Mouse (Mus musculus) gastrocnemius, postnatal 36 days (tissue): ENCODE measurements around the gene Tbrg1. TPM values are rescaled to one million over a fixed set of nuclear protein-coding genes. Genes with fewer than 3 reads are reported as not detected.
A peak's percentile ranks its signal among the peaks of the same experiment; 100 is the strongest.

ENCODE experiments used
- DNase-seq, 2 experiments: peaks; one replicate each; pipeline ENCODE4 v3.0.0; 2022
- intact Hi-C: fragments of 180-260 bp; cut with DNase I; formaldehyde crosslinking; loops from one replicate; pipeline ENCODE4 v1.15.1; 2025
- long read RNA-seq, 2 experiments: library from polyadenylated mRNA; stranded (forward); transcript quantifications; one replicate each; pipeline ENCODE4 v2.0.0; 2021
- total RNA-seq, 2 experiments: library from RNA; stranded (reverse); gene quantifications; 2 replicates each; pipeline ENCODE4 v1.2.3; 2021

Tbrg1 gene
- 10 to 100 TPM; 27.7 to 32.7 TPM for total RNA-seq
- long read RNA-seq, experiment 1, transcript Tbrg1-201 (9 exons, 1,984 nt): major isoform, 35 of 39 reads
- long read RNA-seq, experiment 1, partial matches to known transcripts: 3 of 39 reads
- long read RNA-seq, experiment 1, other reads (novel, unspliced or antisense): 0 of 39 reads
- long read RNA-seq, experiment 2, transcript Tbrg1-201 (9 exons, 1,984 nt): major isoform, 52 of 57 reads
- long read RNA-seq, experiment 2, partial matches to known transcripts: 5 of 57 reads
- long read RNA-seq, experiment 2, other reads (novel, unspliced or antisense): 0 of 57 reads

DNA sequence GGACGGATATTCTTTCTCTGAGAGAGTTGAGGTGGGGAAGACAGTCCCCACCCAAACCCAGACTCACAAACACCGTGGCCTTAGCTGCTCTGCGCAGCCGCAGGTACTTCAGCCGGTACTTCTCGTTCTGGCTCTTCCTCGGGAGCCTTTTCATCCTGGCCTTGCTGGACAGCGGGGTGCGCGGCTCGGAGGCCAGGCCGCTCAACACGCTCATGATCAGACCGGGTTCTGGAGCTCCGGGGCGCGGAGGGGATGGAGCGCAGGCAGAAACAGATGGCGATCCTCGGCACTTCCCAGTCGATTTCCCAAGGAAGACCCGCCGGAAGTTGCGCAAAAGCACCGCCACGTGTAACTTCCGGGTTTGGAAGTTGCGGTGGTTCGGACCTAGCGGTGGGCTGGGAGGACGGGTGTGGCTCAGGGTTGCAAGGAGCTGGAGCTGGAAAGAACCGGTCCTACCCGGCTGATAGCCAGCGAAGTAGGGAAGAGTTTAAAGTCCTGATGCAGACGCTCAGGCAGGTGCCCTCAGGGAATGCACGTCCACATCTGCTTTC lies at the start of gene Tbrg1:
Tbrg1 (minus strand) TSS at position 382 of the 551 bp plus-strand sequence.
- peak; percentile 73 to 80 for DNase-seq
- intact Hi-C loops: no loop called here

DNA sequence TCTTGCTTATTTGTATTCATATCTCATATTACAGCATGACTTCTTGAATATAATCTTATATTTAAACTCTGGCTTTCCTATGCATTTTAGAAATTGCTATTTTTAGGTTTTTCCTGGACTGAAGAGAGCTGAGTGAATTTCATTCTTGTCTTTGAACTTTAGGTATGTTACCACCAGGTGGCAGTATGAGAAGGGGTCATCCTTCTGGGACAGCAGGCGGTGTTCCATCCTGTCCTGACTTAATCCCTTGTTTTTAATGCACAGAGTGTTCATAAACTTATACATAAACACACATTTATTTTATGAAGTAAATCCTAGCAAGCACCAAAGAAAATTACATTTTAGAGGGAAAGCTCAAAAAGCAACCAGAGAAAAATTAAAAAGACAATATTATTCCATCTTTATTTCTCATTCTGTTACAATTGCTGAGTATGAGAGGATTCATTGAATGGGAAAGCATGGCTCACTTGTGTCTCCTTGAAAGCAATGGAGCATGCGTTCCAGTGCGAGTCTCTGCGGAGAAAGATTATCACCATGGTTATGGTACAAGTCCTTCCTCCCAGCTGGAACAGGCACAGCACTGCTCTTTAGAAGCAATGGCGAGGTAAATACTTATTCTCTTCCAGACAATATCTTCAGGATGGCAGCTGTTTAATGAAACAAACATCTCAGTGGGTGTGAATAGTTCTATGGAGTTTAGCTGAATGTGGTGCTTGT lies 33.0 kb upstream of the Tbrg1 start:
- DNase-seq: no peak
- intact Hi-C loops: loop anchor here (2.0 kb wide), 1 partner anchor 243 kb away; no protein-coding TSS in a partner anchor

DNA sequence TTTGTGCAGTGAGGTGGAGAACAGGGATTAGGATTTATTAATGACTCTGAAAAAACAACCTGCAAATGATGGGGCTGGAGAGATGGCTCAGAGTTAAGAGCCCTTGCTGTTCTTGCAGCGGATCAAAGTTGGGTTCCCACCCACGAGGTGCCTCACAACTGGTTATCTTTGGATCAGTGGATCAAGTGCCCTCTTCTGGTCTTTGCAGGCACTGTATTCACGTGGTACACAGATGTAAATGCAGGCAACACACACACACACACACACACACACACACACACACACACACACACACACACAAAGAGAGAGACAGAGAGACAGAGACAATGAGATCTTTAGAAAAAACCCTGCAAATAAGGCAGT lies 30.8 kb upstream of the Tbrg1 start:
- intact Hi-C loops: no loop called here
- no peak for DNase-seq

- intact Hi-C loops: no loop called here
- DNase-seq: no peak
Observed at GRCm38 (mm10) chr9:37687288-37687940, 30.3 kb upstream of the Tbrg1 start.

- no peak for DNase-seq
- intact Hi-C loops: no loop called here
Observed at GRCm38 (mm10) chr9:37681123-37681522, 24.0 kb upstream of the Tbrg1 start.

- DNase-seq: no peak
- intact Hi-C loops: no loop called here
Observed at GRCm38 (mm10) chr9:37675287-37675686, 18.2 kb upstream of the Tbrg1 start.

- intact Hi-C loops: no loop called here
- no peak for DNase-seq
Observed at GRCm38 (mm10) chr9:37670261-37670660, 13.1 kb upstream of the Tbrg1 start.

GRCm38 (mm10) chr9:37669678-37670077 lies 12.6 kb upstream of the Tbrg1 start:
- intact Hi-C loops: no loop called here

GRCm38 (mm10) chr9:37669115-37669514 lies 12.0 kb upstream of the Tbrg1 start, which contains the start of gene Panx3:
Panx3 (minus strand) TSS chr9:37669235.
- no peak for DNase-seq
- intact Hi-C loops: no loop called here

More at GRCm38 (mm10) chr9:37669678-37670077, 12.6 kb upstream of the Tbrg1 start:
- DNase-seq: no peak

DNA sequence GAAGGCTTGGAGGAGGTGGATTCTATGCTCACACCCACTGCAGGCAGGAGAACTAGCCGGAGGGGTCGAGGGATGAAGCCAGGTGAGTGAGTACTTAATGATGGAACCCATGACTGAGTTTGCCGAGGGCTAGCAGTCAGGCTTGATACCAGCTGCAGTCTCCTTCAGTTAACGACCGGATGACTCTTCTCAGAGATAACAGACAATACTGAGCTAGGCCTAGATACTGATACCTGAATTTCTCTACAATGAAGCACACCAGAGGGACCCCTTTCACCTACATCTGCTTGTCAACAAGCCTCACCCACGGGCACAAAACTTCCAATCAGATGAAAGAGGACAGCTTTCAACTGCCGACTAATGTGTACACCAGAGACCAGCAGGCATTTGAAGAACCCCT lies 8.9 kb upstream of the Tbrg1 start:
- intact Hi-C loops: no loop called here
- no peak for DNase-seq

- intact Hi-C loops: no loop called here
- DNase-seq: no peak
Observed at GRCm38 (mm10) chr9:37664604-37665003, 7.5 kb upstream of the Tbrg1 start.

GRCm38 (mm10) chr9:37663210-37663609 lies 6.1 kb upstream of the Tbrg1 start:
- DNase-seq: no peak
- intact Hi-C loops: no loop called here

DNA sequence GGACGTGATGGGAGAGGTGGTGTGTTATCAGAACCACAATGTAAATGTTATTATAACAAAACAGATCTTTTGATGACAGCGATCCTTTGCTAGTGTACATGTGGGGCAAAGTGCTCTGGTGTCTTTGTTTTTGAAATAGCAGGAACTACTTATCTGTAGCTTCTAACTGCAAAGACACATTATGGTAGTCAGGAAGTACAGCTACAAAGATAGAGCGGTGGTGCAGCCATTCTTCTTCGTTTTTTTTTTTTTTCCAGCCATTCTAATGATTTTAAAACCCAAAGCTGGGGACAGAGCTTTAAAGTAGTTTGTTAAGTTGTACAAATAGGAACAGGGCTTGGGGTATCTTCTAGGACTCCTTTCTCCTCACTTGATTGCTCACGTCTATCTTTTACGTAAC lies 2.3 kb upstream of the Tbrg1 start:
- intact Hi-C loops: no loop called here
- no peak for DNase-seq

GRCm38 (mm10) chr9:37656439-37656881 lies 652 bp downstream of the Tbrg1 start:
- intact Hi-C loops: no loop called here
- no peak for DNase-seq

DNA sequence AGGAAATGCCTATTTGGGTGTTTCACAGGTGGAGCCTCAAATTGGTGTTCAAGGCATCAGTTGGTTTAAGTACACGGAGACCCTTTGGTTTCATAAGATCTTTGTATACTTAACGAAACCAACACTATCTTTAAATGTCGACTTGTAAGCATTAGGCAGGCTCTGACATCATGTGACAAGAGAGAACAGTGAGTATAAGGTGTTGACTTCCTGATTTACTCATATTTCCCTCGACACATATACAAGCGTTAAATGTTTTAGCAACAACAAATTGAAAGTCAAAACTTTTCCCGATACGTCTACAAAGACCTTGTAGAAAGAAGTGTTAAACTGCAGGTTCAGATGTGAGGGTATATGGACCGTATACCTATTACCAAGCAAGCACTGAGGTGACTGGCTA lies 1.2 kb downstream of the Tbrg1 start:
- DNase-seq: no peak
- intact Hi-C loops: no loop called here

GRCm38 (mm10) chr9:37653836-37654235 lies 3.3 kb downstream of the Tbrg1 start:
- intact Hi-C loops: no loop called here
- DNase-seq: no peak

- intact Hi-C loops: no loop called here
Observed at GRCm38 (mm10) chr9:37650639-37651038, 6.5 kb downstream of the Tbrg1 start.

DNA sequence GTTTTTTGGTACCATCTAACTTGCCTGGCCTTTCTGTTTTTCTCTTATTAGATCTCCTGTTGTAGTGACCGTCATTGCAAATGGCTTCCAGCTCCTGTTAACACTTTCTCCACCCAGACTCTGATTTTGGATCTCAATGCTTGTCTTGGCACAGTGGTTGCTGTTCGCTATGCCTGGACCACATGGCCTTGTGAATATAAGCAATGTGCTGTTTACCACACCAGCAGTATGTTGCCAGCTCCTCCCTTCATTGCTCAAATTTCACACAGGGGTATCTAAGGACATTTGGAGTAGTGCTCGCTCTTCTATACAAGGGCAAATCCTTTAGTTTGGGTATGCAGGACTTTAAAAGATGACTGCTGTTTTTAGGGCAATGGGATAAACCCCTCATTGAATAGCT lies 10.9 kb downstream of the Tbrg1 start:
- intact Hi-C loops: no loop called here
- DNase-seq: no peak

More at GRCm38 (mm10) chr9:37650639-37651038, 6.5 kb downstream of the Tbrg1 start:
- DNase-seq: no peak

- intact Hi-C loops: no loop called here
- no peak for DNase-seq
Observed at GRCm38 (mm10) chr9:37638721-37639120, 18.4 kb downstream of the Tbrg1 start.

DNA sequence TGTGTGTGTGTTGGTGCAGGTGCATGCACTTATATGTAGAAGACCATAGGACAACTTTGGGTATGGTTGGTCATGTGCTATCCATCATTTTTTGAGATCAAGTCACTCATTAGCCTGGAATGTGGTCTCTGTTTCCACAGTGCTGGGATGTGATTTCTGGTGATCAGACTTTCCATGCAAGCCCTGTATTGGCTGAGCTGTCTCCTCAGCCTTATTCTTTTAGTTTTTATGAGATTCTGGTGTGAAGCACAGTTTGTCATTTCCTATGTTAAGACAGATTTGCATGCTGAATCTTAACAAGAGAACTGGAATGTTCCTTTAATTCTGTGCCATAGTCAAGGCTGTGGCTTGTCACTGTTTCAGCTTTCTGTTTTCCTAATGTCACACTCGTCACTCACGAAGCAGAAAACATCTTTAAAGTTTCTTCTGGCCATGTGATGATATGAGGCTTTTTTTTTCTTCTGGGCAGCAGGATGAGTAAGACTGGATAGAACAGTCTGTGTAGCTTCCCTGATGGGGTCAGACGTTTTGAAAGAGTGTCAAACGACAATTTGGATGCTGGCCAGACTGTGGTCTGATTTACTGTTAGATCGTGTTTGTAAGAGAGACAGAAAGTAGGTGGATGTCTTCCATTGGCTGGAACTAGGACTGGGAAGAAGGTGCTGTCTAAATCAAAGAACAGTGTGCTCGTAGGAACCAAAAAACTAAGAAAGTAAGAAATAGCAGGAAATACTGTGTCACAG lies 20.1 kb downstream of the Tbrg1 start:
- no peak for DNase-seq
- intact Hi-C loops: loop anchor here (1.0 kb wide), 1 partner anchor 175 kb away; no protein-coding TSS in a partner anchor
